Mouse (Mus musculus): ENCODE results near the gene Brf1.

Brf1 gene

DNA sequence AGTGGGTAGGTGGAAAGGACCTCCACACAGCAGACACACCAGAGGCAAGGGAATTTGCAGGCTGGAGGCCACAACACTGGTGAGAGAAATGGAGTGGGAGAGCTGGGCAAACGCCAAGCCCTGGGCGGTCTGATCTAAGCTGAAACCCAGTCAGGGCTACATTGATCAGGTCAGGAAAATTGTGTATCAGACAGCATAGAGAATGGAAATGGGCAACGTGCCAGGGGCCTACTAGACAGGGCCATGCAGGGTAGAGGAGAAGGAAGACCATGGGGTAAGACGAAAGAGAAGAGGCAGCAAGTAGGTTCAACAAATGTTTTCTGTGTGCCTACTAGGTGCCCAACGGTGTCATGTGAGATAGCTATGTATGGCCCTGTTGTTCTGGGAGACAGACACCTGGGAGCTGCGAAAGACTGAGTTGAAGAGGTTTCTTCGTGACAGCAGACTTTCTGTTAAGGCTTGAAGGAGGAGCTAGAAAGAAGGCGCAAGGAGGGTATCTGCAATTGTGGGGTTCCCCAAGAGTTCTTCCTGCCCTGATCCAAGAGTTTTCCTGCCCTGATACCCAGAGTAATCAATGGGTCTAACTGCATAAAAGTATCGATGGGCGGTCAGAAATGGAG, 59.2 kb downstream of the Brf1 start:
- no peak for DNase-seq (ENCODE audit: extremely low read depth, insufficient read length, low spot score)

GRCm38 (mm10) chr12:112940710-112941109, 59.8 kb downstream of the Brf1 start:
- no peak for DNase-seq (ENCODE audit: extremely low read depth, insufficient read length, low spot score)

GRCm38 (mm10) chr12:112940238-112940637, 60.3 kb downstream of the Brf1 start:
- no peak for DNase-seq (ENCODE audit: extremely low read depth, insufficient read length, low spot score)

- DNase-seq (ENCODE audit: extremely low read depth, insufficient read length, low spot score), result no peak
Measured at GRCm38 (mm10) chr12:112938873-112939565, 61.5 kb downstream of the Brf1 start.

DNA sequence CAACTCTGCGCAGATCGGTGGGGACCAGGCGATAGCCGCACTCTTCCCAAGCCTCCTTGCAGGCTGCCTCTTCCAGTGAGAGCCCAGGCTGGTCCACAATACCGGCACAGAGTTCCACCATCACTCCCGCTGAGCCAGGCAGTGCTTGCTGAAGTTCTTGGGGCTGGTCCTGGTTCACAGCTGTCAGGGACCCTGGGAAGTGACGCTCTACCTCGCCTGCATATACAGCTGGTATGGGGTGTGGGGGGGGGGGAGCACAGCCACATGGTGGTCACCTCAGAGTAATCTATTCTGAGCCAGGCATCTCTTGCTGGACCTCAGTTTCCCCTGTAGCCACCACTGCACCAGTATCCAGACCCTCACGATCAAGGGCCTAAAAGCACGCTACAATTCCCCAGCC, 62.1 kb downstream of the Brf1 start:
- no peak for DNase-seq (ENCODE audit: extremely low read depth, insufficient read length, low spot score)

DNA sequence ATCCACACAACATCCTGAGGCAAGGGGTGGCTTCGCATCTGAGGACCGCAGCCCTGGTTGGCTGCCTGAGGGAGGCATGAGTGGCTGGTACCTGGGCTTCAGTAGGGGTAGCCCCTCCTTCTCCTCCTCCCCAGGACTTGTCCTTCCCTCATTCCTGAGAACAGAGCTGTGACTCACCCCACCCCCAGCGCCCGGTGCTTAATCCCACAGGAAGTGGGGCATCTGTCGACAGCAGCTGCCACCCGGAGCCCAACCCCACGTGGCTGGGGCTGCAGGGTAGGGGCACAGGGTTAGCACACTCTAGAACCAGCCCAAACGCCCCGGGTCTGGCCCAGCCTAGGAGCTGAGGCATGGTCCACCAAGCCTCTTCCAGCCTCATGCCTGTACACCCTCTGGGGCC, 62.6 kb downstream of the Brf1 start:
- DNase-seq (ENCODE audit: extremely low read depth, insufficient read length, low spot score), result peak; percentile 86

GRCm38 (mm10) chr12:112932647-112933046, 67.9 kb downstream of the Brf1 start:
- DNase-seq (ENCODE audit: extremely low read depth, insufficient read length, low spot score), result no peak

- DNase-seq (ENCODE audit: extremely low read depth, insufficient read length, low spot score), result no peak
Measured at GRCm38 (mm10) chr12:112929562-112930352, 70.7 kb downstream of the Brf1 start, which contains the start of gene Jag2. TSS of gene Jag2 (minus strand) at chr12:112929776.

DNA sequence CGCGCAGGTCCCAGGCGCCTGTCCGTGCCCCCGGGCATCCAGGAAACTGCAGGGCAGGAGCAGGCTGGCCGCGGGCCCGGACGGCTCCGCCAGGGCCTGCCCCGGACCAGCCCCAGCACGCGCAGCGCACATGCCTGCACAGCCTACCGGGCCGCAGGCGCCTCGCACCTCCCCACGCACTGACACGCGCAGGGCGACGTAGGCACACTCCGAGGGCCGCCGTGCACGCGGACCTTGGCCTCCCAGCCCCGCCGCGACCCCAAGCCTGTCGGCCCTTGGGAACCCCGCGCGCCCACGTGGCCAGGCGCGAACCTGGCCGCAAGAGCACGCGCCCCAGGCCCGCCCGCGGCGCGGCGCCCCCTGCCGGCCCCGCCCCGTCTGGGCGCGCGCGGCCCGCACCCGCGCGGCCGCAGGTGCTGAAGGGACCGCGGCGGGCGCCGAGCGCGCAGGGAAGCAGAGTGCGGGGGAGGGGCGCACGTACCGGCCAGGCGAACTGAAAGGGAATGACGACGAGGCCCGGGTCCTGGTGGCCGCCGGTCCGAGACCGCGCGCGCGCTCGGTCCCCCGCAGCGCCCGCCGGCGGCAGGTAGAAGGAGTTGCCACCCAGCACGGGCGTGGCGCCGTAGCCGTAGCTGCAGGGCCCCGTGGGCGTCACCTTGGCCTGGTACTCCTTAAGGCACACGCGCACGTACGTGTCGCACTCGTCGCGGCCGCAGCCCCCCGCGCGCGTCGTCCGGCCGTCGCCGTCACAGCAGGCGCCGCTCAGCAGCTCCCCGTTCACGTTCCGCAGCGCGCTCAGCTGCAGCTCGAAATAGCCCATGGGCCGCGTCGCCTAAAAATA, 71.9 kb downstream of the Brf1 start:
- DNase-seq (ENCODE audit: extremely low read depth, insufficient read length, low spot score), result no peak

GRCm38 (mm10) chr12:112927265-112927664, 73.2 kb downstream of the Brf1 start:
- no peak for DNase-seq (ENCODE audit: extremely low read depth, insufficient read length, low spot score)

DNA sequence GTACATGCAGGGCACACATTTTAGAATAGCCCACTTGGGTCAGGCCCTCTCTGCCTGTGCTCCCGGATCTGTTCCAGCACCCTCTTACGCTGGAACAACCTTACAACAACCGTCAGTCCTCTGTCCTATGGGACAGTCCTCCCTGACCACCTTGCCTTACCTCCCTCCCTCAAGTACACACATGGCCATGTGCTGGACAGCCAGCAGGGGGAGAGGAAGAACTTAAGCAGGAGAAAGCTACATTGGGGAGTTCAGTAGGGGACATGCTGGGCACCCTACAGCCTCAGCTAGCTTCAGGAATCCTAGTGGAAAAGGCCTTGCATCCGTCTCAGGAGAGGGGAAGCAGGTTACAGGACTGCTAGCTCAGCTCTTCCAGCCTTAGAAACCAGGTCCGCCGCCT, 74.6 kb downstream of the Brf1 start:
- no peak for DNase-seq (ENCODE audit: extremely low read depth, insufficient read length, low spot score)

GRCm38 (mm10) chr12:112922541-112922940, 78.0 kb downstream of the Brf1 start:
- no peak for DNase-seq (ENCODE audit: extremely low read depth, insufficient read length, low spot score)

- no peak for DNase-seq (ENCODE audit: extremely low read depth, insufficient read length, low spot score)
Measured at GRCm38 (mm10) chr12:112921518-112921917, 79.0 kb downstream of the Brf1 start.

DNA sequence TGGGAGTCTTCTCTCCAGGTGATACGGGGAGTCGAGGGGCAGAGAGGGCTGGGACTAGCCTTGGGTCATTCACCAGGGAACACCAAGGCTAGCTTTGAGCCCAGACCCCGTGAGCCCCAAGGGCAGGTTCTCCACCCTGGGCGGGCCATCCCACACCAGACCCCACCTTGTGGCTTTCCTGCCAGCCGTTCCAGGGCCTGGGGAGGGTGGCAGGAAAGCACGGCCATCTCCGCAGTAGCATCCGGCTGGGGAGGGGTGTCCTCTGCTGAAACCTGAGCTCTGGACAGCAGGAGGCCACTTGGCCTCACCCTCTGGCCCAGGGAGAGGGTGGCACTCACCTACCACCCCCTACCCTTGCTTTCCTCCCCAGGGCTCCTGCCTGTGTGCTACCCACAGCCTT, 82.6 kb downstream of the Brf1 start:
- DNase-seq (ENCODE audit: extremely low read depth, insufficient read length, low spot score), result no peak

DNA sequence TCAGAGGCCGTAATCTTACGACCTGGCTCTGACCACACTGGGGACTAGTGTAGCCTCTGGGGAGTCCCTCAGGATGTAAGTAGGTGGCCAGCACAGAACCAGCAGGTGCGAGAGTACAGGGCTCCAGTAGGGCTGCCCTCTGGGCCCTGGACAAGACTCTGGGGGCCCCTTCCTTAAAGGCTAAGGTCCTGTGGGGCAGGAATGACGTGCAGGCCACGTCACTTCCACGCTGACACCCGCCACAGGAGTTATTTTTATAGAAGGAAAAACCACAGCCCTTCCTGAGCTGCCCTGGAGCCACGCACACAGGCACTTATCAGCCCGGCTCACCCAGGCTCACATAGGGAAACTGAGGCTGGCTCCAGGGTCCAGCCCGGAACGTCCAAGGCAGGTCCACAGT, 83.0 kb downstream of the Brf1 start:
- no peak for DNase-seq (ENCODE audit: extremely low read depth, insufficient read length, low spot score)

GRCm38 (mm10) chr12:112916698-112917400, 83.7 kb downstream of the Brf1 start:
- DNase-seq (ENCODE audit: extremely low read depth, insufficient read length, low spot score), result no peak

DNA sequence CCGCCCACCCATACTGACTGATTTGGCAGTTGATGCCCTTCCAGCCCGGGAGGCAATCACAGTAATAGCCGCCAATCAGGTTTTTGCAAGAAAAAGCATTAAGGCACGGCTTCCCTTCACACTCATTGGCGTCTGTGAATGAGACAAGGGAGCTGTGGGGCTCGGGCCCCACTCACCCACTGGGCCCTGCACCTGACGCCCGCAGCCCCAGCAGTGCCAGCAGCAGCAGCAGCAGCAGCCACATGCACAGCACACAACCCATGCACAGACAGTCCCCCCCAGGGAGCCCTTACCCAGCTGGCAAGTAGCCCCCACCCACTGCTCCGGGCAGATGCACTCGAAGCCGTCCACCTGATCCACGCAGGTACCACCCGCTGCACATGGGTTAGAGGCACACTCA, 84.9 kb downstream of the Brf1 start:
- no peak for DNase-seq (ENCODE audit: extremely low read depth, insufficient read length, low spot score)

DNA sequence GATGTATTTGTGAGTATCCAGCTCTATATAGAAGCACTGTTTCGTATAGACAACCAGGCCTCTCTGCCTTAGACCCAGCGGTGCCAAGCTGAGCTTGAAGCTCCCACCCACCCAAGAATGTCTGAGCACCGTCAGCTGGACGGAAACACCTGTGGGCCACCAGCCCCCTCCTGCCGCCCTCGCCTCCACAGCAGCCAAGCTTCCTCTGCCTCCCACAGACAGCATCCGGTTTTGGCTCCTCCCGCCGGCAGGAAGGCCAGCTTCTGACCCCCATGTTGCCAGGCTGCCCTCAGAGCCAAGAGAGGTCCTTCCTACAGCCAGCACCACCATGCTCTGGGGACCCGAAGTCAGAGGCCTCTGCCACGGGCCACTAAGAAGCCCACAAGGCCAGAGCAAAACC, 86.0 kb downstream of the Brf1 start:
- no peak for DNase-seq (ENCODE audit: extremely low read depth, insufficient read length, low spot score)

DNA sequence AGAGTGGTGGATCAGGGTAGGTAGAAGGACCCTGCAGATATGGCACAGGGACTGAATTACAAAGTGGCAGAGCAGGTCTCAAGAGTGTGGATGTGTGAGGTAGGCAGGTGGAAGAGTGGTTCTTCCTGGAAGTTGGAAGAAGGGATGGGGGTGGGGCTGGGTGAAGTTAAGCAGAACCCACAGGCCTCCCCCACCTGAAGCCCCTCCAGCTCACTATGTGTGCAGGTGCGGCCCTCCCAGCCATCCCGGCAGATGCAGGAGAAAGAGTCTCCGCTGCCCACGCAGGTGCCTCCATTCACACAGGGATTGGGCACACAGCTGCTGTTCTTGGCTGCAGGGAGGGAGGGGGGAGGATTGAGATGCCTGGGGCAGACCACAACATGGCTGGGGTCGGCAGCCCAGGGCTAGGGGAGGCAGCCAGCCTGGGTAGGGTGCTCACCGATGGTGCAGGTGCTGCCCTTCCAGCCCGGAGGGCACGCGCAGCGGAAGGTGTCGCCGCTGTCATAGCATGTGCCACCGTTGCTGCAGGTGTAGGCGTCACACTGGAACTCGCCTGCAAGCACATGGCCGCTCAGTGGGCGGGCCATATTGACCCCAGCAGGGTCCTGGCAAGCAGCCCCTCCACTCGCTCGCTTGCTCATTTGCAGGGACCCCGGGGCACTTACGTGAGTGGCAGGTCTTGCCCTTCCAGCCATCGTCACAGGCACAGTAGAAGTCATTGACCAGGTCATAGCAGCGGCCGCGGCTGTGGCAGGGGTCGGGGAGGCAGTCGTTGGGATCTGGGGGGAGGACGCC, 87.4 kb downstream of the Brf1 start:
- no peak for DNase-seq (ENCODE audit: extremely low read depth, insufficient read length, low spot score)
